Mouse (Mus musculus) heart, adult 18-20 months (tissue): Measurements from ENCODE around the gene Timm8a2. TPM values are rescaled to one million over a fixed set of nuclear protein-coding genes. Genes with fewer than 3 reads are reported as not detected.
"Not testable (repeated sequence)": the region's sequence is repeated elsewhere in the genome, so short reads cannot be mapped to it uniquely, and the experiment has no call there.

Source experiments
- DNase-seq, 2 experiments: peaks; one replicate each; pipeline ENCODE4 v3.0.0; 2021 to 2022; ENCODE audit warnings: mixed read lengths in 1 of 2
- total RNA-seq, 2 experiments: library from RNA; stranded (reverse); gene quantifications; 2 replicates each; pipeline ENCODE4 v1.2.3; 2021

The Timm8a2 gene
- total RNA-seq, 2 experiments from 2014 or later, result not detected

DNA sequence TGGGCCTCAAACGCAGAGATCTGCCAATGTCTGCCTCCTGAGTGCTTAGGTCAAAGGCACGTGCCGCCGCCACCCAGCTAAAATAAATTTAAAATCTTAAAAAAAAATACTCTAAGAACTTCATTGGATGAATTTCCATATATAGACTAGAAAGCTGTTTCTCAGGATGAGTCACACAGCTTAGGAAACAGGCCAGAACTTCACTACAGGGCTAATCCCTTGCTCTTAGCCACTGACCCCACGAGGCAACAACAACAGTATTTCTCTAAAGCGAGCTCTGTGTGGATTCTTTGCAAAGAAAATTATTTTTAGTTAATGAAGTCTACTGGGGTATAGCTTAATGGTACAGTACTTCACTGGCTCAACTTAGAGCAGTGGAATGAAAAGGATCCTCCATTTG lies 26.9 kb downstream of the Timm8a2 start:
- no peak for DNase-seq

DNA sequence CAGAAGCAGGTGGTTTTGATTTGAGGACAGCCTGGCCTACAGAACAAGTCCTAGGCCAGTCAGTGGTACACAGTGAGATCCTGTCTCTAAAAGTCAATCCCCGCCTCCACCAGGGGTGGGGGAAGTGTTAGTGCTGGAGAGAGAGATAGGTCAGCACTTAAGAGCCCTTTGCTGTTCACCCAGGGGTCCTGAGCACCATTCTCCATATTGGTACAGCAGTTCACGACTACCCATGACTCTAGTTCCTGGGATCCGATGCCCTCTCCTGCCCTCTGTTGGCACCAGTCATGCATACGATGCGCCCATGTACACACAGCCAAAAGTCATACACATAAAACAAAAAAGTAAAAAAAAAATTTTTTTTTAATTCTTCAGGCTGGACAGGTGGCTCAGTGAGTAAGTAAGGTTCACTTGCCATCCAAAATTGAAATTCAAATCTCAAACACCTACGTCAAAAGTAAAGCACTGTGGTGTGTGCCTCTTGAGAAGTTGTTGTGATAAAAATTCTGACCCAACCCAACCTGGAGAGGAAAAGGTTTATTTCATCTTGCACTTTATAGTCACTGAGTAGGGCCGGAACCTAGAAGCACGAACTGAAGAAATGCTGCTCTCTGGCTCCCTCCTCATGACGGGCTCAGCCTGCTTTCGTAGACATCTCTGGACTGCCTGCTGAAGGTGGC lies 28.1 kb downstream of the Timm8a2 start:
- DNase-seq, result no peak

DNA sequence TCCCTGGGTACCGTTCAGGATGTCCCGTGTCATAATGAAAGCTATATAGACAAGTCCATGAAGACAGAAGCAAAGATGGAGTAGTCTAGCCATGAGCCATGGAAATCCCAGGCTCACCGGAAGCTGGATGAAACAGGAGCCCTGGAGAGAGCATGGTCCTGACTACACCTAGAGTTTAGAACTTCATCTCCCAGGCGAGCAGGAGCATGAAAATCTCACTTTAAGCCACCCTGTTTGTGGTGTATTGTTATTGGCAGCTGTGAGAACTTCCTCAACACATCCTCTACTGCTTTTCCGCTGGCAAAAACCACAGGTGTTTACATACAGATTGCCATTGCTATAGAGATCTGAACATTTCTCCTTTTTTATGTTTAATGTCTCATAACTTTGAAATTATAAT lies 29.1 kb downstream of the Timm8a2 start:
- no peak for DNase-seq

DNA sequence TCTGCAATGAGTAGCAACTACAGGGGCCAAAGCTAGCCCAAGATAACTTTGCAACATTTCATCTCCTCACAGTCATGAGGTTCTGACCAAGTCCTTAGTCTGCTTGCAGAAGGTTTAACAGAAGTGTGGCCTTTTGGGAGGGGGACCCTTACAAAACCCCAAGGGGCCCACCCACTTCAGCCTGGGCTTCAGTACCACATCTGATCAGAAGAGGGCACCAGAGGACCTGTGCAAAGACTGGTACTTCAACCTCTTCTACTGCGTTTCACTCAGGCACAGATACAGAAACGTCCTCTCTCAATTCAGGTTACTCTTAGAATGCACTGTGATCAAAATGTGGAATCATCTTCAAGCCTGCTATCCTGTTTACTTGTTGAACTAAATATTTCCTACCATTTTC lies 30.0 kb downstream of the Timm8a2 start:
- peak; percentile 51 to 88 for DNase-seq

DNA sequence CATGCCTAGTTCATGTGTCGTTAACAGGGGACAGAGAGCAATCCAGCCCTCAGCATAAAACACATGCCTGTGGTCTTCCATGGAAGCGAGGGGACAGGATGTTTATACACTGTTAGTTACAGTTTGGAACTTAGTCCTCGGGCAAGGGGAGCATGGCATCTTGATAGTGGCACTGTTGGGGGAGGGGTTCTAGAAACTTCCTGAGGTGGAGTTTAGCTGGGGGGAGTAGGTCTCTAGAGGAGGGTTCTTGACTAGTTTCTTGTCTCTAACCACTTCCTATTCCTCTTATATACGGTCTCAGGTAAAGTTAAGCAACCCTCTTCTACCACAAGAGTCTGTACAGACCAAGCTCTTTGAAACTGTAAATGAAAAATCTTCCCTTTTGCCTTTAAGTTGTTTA lies 31.8 kb downstream of the Timm8a2 start:
- DNase-seq, result no peak

DNA sequence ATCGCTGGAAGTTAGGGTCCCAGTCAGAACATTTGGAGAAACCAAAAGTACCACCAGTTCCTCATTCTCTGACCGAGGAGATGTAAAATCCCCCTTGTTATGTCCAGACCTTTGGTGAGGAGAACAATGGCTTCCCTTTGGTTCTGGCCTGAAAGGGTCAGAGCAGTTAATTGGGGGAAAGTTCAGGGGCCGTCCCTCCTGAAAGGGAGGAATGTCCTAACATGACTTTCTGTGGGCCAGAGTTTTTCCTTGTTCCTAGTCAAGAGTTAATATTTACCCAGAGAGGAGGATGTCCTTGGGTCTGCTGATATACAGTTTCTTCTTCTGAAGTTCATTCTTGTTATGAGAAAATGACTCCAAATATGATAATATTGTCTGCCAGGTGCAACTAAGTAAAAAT lies 33.6 kb downstream of the Timm8a2 start:
- DNase-seq, result not testable (repeated sequence)

DNA sequence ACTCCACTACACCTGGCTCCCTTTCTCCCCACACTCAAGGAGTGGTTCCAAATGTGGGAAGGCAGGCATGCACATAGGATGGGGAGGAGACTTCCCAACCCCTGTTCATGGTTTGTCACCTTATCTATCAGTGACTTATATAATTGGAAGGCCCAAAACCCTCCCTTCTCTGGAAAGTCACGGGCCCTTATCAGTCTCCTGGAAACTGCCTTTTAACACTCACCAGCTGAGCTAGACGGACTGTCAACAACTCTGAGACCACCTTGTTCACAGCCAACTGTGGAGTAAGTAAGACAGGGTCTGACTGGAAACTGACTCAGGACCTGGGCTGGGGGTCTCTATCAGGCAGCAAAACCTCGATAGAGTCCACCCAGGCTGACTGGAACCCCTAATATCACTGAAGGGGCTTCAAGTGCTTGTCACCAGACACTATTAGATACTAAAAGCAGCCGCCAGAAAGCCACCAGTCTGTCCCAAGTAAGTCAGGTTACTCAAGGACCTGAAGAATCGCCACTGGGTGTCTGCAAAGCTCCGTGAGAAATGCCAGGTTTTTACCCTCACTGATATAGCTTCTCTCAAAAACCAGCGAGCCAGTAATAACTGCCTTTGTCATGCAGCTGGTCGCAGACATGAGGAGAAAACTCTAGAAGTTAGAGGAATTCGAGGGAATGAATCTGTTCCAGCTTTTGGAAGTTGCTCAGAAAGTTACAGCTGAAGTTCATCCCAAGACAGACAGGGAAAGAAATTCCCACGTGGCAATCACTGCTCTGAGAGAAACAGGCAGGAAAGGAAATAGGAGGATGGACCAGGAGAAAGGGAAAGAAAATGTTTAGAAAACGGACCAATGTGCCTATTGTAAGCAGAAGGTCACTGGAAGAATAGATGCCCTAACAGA lies 34.6 kb downstream of the Timm8a2 start:
- DNase-seq, result peak; percentile 25 to 50

DNA sequence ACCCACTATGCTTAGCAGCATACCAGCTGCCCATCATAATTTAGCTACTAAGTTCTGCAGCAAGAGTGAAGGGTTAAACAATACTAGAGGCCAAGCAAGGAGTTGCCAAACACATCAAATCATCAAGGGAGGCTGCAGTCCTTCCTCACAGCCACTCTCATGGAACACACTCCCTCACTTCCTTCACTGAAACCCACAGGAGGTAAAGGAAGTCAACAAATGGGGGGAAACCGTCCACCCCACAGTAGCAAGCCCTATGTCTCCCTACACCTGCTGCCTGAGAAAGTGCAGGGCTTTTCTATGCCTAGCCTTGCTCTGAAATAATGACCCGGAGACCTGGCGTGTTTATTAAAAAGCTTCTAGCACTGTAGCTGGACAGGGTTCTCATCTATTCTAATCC lies 35.5 kb downstream of the Timm8a2 start:
- no peak for DNase-seq

DNA sequence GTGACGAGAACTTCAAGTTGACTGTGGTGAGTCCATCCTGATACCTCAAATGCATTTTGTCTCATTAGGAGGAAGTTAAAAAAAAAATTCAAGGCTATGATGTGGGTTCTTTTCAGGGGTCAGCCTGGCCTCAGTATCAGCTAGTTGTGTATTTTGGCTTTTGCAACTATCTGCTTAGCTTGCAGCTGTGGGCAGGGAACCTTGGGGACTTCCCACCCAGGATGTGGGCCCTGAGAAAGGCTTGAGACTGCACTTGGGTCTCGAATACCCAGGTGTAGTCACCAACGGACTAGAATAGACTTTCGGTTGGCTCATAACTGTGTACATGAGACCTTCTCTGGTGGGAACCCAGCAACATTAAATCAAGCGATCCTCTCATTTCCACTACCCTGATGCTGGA lies 38.9 kb downstream of the Timm8a2 start:
- no peak for DNase-seq

DNA sequence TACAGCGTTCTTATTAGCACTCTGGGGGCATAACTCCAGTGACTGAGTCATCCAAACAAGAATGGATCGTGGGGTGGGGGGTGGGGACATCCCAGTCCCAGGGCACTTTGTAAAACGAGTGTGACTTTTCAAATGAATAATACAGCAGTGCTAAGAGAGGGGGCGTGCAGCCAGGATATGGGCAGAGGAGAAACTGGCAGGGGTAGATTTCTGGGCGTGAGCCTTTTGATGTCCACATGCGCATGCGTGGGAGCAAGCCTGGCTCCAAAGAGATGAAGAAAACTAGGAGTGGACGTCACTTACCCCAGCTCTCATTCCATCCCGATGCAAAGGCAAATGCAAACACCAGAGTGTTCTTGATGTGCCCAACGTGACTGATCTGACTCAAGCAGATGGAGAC lies 39.9 kb downstream of the Timm8a2 start:
- DNase-seq, result peak; percentile 31 to 41

DNA sequence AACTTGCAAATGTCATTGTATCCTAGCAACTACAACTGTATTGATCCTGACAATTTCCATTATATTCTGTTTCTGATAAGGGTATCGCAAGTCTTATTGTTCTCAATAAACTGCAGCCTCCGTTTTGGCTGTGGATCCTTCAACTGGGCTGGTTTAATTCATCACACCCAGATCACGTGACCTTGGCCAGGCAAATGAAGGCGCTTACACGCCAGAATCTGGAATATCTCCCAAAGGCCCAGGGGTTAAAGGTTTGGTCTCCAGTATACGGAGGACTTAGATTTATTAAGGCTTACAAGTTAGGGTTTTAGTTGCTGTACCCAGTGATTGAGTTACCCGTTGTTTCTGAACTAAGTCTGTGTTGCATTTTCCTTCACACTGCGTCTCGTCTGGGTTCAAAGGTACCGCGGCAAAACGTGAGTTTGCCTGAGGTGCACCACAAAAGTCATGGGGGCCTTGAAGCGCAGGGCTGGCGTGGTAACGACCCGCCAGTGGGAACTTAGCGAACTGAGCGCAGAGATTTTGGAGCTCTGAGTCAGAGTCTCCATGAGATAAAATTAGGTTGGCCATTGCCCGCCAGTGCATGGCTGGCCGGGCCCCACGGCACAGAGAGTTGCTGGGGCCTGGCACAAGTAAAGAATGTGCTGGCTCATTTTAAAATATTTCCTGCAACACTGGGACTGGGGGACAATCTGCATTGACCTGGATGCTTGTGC lies 41.2 kb downstream of the Timm8a2 start:
- peak; percentile 50 to 68 for DNase-seq

DNA sequence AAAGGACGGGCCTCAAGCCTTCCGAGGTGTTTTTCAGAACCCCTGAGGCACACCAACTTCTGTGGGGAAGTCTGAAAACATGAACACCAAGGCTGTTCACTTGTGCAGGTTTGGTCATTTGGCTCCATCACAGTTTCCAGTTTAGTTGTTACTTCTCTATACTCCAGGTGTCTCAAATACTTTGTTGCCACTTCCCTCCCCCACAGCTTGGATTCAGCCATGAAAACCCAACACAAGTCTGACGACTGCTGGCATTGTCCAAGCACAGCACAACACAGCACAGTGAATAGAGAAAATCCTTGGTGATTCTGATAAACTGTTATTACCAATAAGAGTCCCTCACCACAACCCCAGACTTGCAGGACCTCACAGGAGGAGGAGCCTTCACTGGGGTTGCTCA lies 42.5 kb downstream of the Timm8a2 start:
- no peak for DNase-seq

DNA sequence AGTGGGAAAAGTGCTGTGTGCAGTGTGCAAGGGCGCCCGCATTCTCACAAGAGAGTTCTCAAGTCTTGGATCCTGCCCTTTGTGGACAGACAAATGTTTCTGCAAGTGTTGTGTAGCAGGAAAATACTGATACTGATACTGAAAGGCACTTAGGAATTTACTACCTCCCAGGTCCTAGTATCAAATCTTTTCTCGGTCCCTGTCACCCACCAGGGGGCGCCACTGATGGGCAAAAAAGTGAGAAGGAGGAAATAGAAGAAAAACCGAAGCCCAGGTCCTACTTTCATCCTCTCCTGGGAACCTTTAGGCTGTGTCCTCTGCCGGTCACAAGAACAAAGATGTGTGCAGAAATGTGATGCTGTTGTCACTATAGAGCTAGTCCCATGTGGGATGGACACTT lies 45.0 kb downstream of the Timm8a2 start:
- DNase-seq, result peak; percentile 31 to 77

DNA sequence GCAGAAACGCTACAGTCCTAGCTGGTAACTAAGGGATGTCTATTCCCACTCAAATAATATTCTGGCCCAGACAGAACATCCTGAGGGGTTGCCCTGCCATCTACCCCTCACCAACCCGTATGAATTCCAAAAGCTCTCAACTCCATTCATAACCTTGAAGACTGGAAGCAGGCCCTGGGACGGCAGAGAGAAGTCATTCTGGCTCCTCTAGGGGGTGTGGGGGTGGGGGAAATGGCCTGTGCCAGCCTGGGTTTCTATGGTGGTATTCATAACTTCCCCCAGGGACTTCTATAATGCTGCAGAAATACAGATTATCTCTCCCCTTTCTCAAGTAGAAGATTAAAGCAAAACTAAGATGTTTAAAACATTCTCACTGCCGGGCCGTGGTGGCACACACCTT lies 45.4 kb downstream of the Timm8a2 start:
- DNase-seq, result no peak

DNA sequence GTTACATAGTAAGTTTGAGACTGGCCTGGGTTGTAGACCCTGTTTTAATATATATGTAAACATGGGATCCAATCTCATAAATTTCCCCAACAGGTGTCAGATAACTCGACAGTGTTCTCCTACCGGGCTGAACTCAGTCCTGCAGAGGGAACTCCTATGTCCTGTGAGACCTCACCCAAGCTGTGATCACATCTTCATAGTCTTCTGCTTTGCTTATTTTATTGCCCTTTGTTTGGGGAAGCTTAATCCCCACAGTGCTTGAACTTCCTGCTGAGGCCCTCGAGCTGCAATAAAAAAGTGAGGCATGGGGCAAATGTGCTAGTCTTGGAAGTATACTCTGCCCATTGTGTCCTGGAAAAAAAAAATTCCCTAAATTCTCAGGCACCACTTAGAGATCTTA lies 46.8 kb downstream of the Timm8a2 start:
- DNase-seq, result no peak

DNA sequence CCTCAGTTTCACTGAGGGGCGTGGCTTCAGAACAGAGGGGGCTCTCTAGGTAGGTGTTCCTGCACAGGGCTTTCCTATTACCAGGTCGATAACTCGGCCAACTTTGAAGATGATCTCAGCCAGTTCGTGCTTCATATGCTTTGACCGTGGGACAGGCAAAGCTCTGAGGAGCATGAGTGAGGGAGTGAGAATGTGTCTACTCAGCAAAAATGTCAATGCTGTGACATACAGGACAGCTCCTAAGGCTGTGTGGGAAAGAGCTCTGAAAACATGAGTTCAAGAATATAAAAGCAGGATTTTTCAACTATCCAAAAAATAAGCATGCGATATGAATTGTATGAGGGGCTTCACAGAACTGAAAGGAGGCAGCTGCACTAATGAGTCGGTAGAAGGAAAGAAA lies 49.0 kb downstream of the Timm8a2 start:
- DNase-seq, result no peak

DNA sequence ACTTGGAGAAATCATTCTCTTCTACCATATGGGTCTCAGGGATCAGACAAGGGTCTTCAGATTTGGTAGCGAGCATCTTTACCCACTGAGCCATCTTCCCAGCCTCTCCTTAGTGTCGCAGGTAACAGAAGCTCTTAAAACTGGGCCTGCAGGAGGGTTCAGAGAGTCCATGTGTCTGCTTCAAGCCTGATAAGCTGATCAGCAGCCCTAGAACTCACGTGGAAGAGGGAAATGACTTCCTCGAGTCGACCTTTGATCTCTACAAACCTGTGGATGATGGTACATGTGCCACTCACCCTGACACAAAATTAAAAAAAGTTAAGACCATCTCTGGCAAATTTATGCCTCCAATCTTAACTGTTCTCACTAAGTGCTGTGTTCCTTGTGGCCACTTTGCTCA lies 53.5 kb downstream of the Timm8a2 start:
- DNase-seq, result no peak

Other genes with a start within 250 kb of the Timm8a2 start
- gene Dock9, start 236.8 kb upstream of the Timm8a2 start, total RNA-seq, result 10 to 100 TPM; 21.6 to 27.8 TPM
- 10 to 100 TPM; 28.9 to 31.0 TPM for gene Ubac2, start 156.1 kb upstream of the Timm8a2 start, total RNA-seq
- 1 to 10 TPM in 1 of 2 experiments, under 1 TPM in 1; 0.22 to 1.8 TPM for gene Gpr18, start 118.9 kb upstream of the Timm8a2 start, total RNA-seq
- 1 to 10 TPM in 1 of 2 experiments, under 1 TPM in 1; 0.62 to 1.8 TPM for gene Gpr183, start 69.5 kb upstream of the Timm8a2 start, total RNA-seq
- 100 to 1,000 TPM; 130 to 139 TPM for gene Tm9sf2, start 72.4 kb downstream of the Timm8a2 start, total RNA-seq
- 100 to 1,000 TPM; 131 to 137 TPM for gene Clybl, start 147.0 kb downstream of the Timm8a2 start, total RNA-seq